Mouse (Mus musculus): Measurements from ENCODE around the gene Dido1. TPM values are rescaled to one million over a fixed set of nuclear protein-coding genes. Genes with fewer than 3 reads are reported as not detected.
A peak's percentile ranks its signal among the peaks of the same experiment; 100 is the strongest.

Dido1 gene
- total and polyA plus RNA-seq, 3 experiments: 17.8 to 35.1 (median 30.1) TPM

DNA sequence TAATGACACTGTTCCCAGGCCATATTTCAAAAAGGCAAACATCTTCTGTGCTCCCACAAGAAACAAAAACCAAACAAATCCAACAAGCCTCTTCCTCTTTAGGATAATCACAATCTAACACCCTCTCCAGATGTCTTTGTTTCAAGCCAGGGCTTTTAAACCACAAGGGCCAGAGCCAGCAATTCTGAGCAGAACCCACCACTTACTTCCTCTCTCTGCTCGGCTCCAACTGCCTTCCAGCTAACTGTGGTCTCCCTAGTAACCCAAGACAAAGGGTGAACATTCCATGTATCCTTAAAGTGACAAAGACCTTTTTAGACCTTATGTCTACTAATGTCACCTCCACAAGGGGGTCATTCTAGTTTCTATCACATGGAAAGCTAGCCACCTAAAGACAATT is 17.2 kb downstream of the Dido1 start (continued):
- TF ChIP-seq CTCF (IDR thresholded peaks at IDR 0.05 in 2 of 3, conservative IDR thresholded peaks at IDR 0.05 in 1 of 3; ENCODE audit: control insufficient read depth in 1 of 3, insufficient read depth in 1 of 3, low read depth in 2 of 3, low read length in 3 of 3, poor library complexity in 1 of 3, severe bottlenecking in 1 of 3): no peak

- Histone ChIP-seq H3K4me3 (ENCODE audit: control insufficient read depth in 1 of 2, insufficient read depth in 1 of 2, low read depth in 2 of 2, low read length in 2 of 2) (no peak overlapping the region), H3K9ac (ENCODE audit: control insufficient read depth, low read depth, low read length, poor library complexity, severe bottlenecking) (no peak overlapping the region), H3K9me3 (replicated peaks; ENCODE audit: insufficient read depth, low read length) (no peaks in the 10 kb centered on the region), H3K27me3 (ENCODE audit: control insufficient read depth in 1 of 2, insufficient read depth in 2 of 2, low read length in 2 of 2) (no peaks in the 10 kb centered on the region), H3K27ac (ENCODE audit: control insufficient read depth, low read depth, low read length) (no peak overlapping the region), H3K79me2 (ENCODE audit: control insufficient read depth, insufficient read depth, low read length, poor library complexity) (peaks cover 41% of the 10 kb centered on the region), H3K36me3 (ENCODE audit: control insufficient read depth in 1 of 2, insufficient read depth in 2 of 2, low read length in 2 of 2) (peaks cover 35 to 36% of the 10 kb centered on the region in 2 experiments), H3K4me1 (ENCODE audit: control insufficient read depth in 1 of 2, insufficient read depth in 2 of 2, low read length in 2 of 2) (peaks cover 12 to 30% of the 10 kb centered on the region in 2 experiments)
- no peak for DNase-seq (ENCODE audit: low read depth, low spot score)
- TF ChIP-seq TAL1 (IDR thresholded peaks at IDR 0.05; ENCODE audit: low read length): no peak
- TF ChIP-seq CTCF (IDR thresholded peaks at IDR 0.05 in 2 of 3, conservative IDR thresholded peaks at IDR 0.05 in 1 of 3; ENCODE audit: control insufficient read depth in 1 of 3, insufficient read depth in 1 of 3, low read depth in 2 of 3, low read length in 3 of 3, poor library complexity in 1 of 3, severe bottlenecking in 1 of 3): no peak
- no peak for TF ChIP-seq SMC3 (IDR thresholded peaks at IDR 0.05; ENCODE audit: low read depth, low read length)
- no peak for TF ChIP-seq ZC3H11A (IDR thresholded peaks at IDR 0.05; ENCODE audit: low read depth, low read length)
- TF ChIP-seq TCF12 (IDR thresholded peaks at IDR 0.05; ENCODE audit: low read depth, low read length): no peak
- no peak for TF ChIP-seq HCFC1 (IDR thresholded peaks at IDR 0.05; ENCODE audit: low read depth, low read length)
- no peak for TF ChIP-seq POLR2AphosphoS5 (IDR thresholded peaks at IDR 0.05; ENCODE audit: borderline replicate concordance, low read depth, low read length)
- TF ChIP-seq NRF1 (IDR thresholded peaks at IDR 0.05; ENCODE audit: insufficient read depth, low read depth, low read length, poor library complexity, severe bottlenecking): no peak
- no peak for TF ChIP-seq MAX (IDR thresholded peaks at IDR 0.05; ENCODE audit: low read length)
- TF ChIP-seq RCOR1 (IDR thresholded peaks at IDR 0.05; ENCODE audit: low read depth, low read length): no peak
Measured at GRCm38 (mm10) chr2:180689841-180690240, 20.0 kb downstream of the Dido1 start.

- Histone ChIP-seq H3K27me3 (ENCODE audit: control insufficient read depth in 1 of 2, insufficient read depth in 2 of 2, low read length in 2 of 2) (no peaks in the 10 kb centered on the region), H3K4me3 (ENCODE audit: control insufficient read depth in 1 of 2, insufficient read depth in 1 of 2, low read depth in 2 of 2, low read length in 2 of 2) (no peak overlapping the region), H3K9ac (ENCODE audit: control insufficient read depth, low read depth, low read length, poor library complexity, severe bottlenecking) (no peak overlapping the region), H3K9me3 (replicated peaks; ENCODE audit: insufficient read depth, low read length) (no peaks in the 10 kb centered on the region), H3K36me3 (ENCODE audit: control insufficient read depth in 1 of 2, insufficient read depth in 2 of 2, low read length in 2 of 2) (peaks cover 18 to 39% of the 10 kb centered on the region in 2 experiments), H3K79me2 (ENCODE audit: control insufficient read depth, insufficient read depth, low read length, poor library complexity) (peaks cover 6% of the 10 kb centered on the region; the same call in 1 of the 2 replicates), H3K4me1 (ENCODE audit: control insufficient read depth in 1 of 2, insufficient read depth in 2 of 2, low read length in 2 of 2) (peaks cover 0 to 15% of the 10 kb centered on the region in 2 experiments; a peak in 2 of 4 replicates), H3K27ac (ENCODE audit: control insufficient read depth, low read depth, low read length) (peak overlapping the region; percentile 3; the same call in 1 of the 2 replicates)
- DNase-seq (ENCODE audit: low read depth, low spot score): no peak
- TF ChIP-seq MEF2A (IDR thresholded peaks at IDR 0.05; ENCODE audit: extremely low read depth, insufficient replicate concordance, low read depth, low read length, poor library complexity, severe bottlenecking) (no peak), UBTF (IDR thresholded peaks at IDR 0.05; ENCODE audit: borderline replicate concordance, insufficient read depth, low read depth, low read length) (no peak), E2F4 (IDR thresholded peaks at IDR 0.05; ENCODE audit: borderline replicate concordance, low read depth, low read length) (no peak), USF1 (IDR thresholded peaks at IDR 0.05; ENCODE audit: low read depth, low read length) (peak; percentile 56; the same call in 1 of the 2 replicates), MAFK (IDR thresholded peaks at IDR 0.05; ENCODE audit: borderline replicate concordance, low read depth, low read length) (no peak), ELF1 (IDR thresholded peaks at IDR 0.05; ENCODE audit: low read depth, low read length) (no peak), HCFC1 (IDR thresholded peaks at IDR 0.05; ENCODE audit: low read depth, low read length) (0 out of 2 replicates have a peak, but pooled peaks have one; percentile 20), USF2 (IDR thresholded peaks at IDR 0.05; ENCODE audit: borderline replicate concordance in 1 of 2, insufficient read depth in 1 of 2, low read depth in 1 of 2, low read length in 2 of 2) (no peak), KAT2A (conservative IDR thresholded peaks at IDR 0.05; ENCODE audit: low read depth, low read length) (0 out of 2 replicates have a peak, but pooled peaks have one; percentile 15), TAL1 (IDR thresholded peaks at IDR 0.05; ENCODE audit: low read length) (no peak), NELFE (IDR thresholded peaks at IDR 0.05; ENCODE audit: low read depth, low read length) (no peak), TCF12 (IDR thresholded peaks at IDR 0.05; ENCODE audit: low read depth, low read length) (peak; percentile 90), GATA1 (IDR thresholded peaks at IDR 0.05; ENCODE audit: low read depth, low read length) (peak; percentile 69), SMC3 (IDR thresholded peaks at IDR 0.05; ENCODE audit: low read depth, low read length) (no peak), TBP (IDR thresholded peaks at IDR 0.05; ENCODE audit: low read depth, low read length) (no peak), MAZ (IDR thresholded peaks at IDR 0.05; ENCODE audit: low read depth, low read length) (no peak), MXI1 (IDR thresholded peaks at IDR 0.05; ENCODE audit: low read depth, low read length) (no peak), CHD1 (IDR thresholded peaks at IDR 0.05; ENCODE audit: low read depth, low read length) (no peak), NRF1 (IDR thresholded peaks at IDR 0.05; ENCODE audit: insufficient read depth, low read depth, low read length, poor library complexity, severe bottlenecking) (no peak), MAX (IDR thresholded peaks at IDR 0.05; ENCODE audit: low read length) (no peak), EP300 (IDR thresholded peaks at IDR 0.05; ENCODE audit: low read depth in 1 of 2, low read length in 2 of 2) (peak; percentile 32 to 65), CTCF (IDR thresholded peaks at IDR 0.05 in 2 of 3, conservative IDR thresholded peaks at IDR 0.05 in 1 of 3; ENCODE audit: control insufficient read depth in 1 of 3, insufficient read depth in 1 of 3, low read depth in 2 of 3, low read length in 3 of 3, poor library complexity in 1 of 3, severe bottlenecking in 1 of 3) (no peak), ZKSCAN1 (IDR thresholded peaks at IDR 0.05; ENCODE audit: low read depth, low read length) (no peak)
Measured at GRCm38 (mm10) chr2:180684031-180684430, 25.8 kb downstream of the Dido1 start.
